Mouse (Mus musculus) gastrocnemius, postnatal 10 days (tissue): ENCODE results near the gene Spcs1. TPM values are rescaled to one million over a fixed set of nuclear protein-coding genes. Genes with fewer than 3 reads are reported as not detected.

Experiments
- DNase-seq: peaks from one replicate; pipeline ENCODE4 v3.0.0; 2021; ENCODE audit warnings: mixed read lengths
- long read RNA-seq, 2 experiments: library from polyadenylated mRNA; stranded (forward); transcript quantifications; one replicate each; pipeline ENCODE4 v2.0.0; 2021
- total RNA-seq, 2 experiments: library from RNA; stranded (reverse); gene quantifications; 2 replicates each; pipeline ENCODE4 v1.2.3; 2021

The Spcs1 gene
- total RNA-seq: 100 to 1,000 TPM; 155 to 161 TPM
- long read RNA-seq, experiment 1, transcript Spcs1-204 (4 exons, 949 nt): major isoform, 77 of 81 reads
- long read RNA-seq, experiment 1, partial matches to known transcripts: 0 of 81 reads
- long read RNA-seq, experiment 1, other reads (novel, unspliced or antisense): 0 of 81 reads
- long read RNA-seq, experiment 2, transcript Spcs1-204 (4 exons, 949 nt): major isoform, 80 of 80 reads
- long read RNA-seq, experiment 2, partial matches to known transcripts: 0 of 80 reads
- long read RNA-seq, experiment 2, other reads (novel, unspliced or antisense): 0 of 80 reads

DNA sequence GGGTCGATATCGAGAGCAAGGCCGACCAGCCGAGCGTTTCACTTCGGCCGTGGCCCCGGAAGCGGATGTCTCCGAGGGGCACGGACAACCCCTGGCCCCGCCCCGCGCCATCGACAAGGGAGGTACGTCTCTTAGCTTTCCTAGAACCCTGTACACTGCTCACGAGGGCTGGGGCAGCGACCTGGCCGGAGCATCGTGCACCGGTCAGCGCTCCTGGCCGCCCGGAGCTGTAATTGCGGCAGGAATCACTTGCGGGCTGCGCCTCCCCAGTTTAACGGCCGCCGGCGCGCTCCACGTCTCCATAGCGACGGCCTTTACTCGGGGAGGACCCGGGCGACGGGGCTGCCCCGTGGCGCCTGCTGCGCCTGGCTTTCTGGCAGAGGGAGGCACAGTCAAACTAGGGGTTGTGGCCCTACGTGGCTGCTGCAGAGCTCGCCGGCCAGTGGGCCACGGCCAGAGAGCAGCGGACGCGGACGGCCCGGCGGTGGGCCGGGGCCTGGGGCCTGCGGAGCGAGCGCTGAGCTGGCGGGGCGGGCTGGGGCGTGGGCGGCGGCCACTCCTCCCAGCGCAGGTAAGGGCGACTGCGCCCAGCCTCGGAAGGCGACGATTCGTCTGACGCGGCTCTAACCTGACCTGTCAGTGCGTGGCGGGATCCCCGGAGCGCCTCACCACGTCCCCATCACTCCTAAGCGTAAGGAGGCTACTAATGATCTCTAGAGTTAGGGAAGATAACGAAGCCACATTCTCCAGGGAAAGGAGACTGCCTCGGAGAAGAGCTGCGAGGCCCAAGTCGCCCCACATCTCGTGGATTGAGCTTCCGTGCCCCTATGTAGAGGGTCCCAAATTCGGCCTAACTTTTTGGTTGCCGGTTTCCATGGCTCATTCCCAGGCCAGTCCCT, at the start of gene Spcs1, which contains the start of gene Glt8d1:
TSS of gene Spcs1 (minus strand) at position 366 of the 899 bp plus-strand sequence.
TSS of gene Glt8d1 (plus strand) at position 94 of the 899 bp plus-strand sequence.
- peak; percentile 88 for DNase-seq

DNA sequence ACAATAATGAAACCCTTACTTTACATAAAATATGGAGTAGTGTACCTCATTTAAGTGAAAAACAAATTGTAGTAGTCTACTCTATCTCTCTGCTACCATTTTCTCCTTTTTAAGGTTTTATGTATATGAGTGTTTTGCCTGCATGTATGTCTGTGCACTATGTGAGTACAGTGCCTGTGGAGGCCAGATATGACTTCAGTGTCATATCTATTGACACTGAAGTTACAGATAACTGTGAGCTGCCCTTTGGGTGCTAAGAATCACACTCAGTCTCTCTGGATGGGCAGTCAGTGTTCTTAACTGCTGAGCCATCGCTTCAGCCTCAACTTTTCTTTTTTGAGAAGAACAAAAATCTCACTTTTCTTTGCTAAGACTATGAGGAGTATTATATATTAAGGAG, 44.3 kb upstream of the Spcs1 start:
- DNase-seq: no peak

DNA sequence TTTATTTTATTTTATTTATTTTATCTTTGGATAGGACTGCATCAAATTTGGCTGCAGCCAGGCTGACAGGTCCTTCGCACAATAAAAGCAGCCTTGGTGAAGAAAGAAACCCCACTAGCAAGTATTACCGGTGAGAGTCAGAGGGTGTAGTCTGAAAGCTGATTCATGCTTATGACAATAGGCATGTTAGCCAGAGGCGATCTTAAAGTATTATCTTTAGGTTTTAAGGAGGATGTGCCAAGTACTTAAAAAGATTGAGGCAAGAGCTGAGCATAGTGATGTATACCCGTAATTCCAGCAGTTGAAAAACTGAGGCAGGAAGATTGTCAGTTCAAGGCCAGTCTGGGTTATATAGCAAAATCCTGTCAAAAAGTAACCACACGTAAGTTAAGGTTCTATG, 43.8 kb upstream of the Spcs1 start:
- DNase-seq: no peak

DNA sequence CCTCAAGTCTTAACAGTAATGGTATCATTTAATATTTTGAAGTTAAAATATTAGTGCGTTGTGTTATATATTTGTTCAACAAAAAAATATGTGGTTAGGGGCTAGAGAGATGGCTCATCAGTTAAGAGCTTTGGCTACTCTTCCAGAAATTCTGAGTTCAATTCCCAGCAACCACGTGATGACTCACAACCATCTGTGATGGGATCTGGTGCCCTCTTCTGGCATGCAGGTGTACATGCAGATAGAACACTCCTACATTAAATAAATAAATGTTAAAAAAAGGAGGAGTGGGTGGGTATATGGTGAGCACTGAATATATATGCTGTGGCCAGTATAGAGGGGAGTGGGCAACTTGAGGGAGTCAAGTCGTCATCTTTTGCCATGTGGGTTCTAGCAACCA, 24.3 kb upstream of the Spcs1 start:
- DNase-seq: no peak

DNA sequence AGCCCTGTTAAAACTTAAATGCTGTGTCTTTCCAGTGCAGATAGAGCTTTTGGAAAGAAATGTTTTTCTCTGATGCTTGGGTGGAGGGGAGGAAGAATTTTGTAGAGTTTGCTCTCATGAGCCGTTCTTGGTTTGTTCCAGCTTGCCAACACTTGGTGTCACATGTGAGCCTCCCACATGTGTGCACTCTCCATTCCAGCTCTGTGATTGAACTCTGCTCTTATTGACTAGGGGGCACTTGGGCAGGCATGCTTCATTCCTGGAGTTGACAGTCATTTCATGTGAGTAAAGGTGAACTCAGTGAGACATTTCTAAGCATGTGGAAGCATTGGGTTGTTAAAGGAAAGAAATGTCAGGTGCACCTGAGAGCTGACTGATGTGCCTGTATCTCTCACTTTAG, 21.1 kb upstream of the Spcs1 start:
- DNase-seq: no peak

DNA sequence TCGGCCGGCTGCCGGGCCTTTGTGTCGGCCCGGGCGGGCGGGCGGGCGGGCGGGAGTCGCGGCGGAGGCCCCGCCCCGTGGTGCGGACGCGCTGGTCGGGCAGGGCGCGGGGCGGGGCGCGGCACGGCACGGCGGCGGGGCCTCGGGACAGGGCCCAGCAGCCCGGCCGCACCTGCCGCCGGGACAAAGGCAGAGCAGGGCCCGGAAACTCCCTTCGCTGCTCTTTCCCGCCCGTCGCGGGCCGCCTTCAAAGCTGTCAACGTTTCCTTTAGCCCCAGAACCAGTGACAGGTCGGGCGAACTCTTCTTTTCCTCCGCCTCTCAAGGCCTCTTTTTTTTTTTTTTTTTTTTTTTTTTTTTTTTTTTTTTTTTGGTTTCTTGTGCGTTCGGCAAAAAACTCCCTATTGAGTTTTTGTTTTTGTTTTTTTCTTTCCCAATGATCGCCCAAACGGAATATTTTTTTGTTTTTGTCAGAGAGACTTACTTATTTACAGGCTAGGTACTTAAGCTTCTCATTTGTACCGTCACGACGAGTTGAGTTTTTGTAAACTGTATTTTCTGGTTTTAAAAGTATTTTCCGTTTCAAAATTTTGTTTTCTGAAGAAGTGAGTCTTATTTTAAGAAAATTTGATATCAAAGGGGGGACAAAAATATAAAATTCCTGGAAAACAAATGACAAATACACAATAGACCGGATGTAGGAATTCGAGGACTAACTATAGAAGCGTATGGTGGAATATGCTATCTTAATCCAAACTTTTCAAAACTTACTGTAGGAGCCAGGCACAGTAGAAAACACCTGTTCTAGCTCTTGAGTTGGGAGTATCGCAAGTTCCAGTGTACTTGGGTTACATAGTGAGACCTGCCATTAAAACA, 18.1 kb upstream of the Spcs1 start:
- DNase-seq: peak; percentile 82

DNA sequence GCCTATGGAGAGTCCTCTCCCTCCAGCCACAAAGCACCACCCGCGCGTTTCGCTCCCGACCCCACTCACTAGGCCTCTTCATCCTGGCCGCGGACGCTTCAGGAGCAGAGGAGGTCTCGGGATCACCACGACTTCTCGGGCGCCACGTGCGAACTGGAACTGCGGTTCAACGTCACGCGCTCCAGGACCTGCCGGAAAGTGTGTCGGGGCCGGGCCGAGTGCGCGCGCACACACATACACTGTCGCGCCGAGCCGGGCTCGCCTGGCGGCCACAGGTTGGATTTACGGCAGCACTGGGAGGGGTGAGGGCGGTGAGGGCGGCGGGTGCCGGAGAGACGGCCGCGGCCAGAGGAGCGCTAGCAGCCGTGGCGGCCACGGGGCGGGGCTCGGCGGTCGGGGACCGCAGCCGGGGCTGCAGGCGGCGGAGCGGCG, 17.4 kb upstream of the Spcs1 start, which contains the start of the genes Pbrm1 and Gnl3:
TSS of gene Pbrm1 (plus strand) at position 279 of the 432 bp plus-strand sequence.
TSS of gene Gnl3 (minus strand) at position 293 of the 432 bp plus-strand sequence.
- peak; percentile 97 for DNase-seq

DNA sequence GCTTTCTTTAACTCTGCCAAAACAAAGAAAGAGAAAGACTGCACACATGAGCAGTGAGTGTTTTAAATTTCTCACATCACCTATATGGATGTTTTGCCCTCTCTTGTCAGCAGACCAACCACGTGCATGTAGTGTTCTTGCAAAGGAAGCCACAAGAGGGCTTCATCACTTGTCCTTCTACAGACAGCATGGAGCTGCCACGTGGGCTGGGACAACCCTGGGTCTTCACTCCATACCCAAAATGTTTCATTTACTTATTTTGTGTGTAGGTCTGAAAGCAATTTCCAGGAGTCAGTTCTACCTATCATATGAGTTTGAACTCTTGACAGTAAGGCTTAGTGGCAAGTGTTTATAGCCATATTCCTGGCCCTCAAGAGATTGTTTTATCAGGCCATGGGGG, 16.4 kb upstream of the Spcs1 start:
- no peak for DNase-seq

DNA sequence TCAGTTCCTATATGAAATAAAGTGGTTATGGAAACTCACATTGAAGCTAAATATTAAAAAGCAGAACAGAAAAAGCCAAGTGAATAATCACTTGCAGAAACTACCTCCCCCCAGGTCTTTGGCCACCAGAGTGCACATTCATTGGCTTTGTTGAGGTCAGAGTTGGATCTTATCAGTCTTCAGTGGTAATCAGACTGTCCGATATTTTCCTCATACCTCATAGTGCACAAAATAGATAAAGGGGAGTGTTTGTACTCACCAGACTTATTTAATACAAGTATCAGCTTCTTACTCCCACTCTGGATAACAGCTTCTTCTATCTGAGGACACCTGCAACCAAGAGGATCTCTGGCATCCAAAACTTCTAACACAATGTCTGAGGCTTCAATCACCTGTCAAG, 14.6 kb upstream of the Spcs1 start:
- DNase-seq: no peak

DNA sequence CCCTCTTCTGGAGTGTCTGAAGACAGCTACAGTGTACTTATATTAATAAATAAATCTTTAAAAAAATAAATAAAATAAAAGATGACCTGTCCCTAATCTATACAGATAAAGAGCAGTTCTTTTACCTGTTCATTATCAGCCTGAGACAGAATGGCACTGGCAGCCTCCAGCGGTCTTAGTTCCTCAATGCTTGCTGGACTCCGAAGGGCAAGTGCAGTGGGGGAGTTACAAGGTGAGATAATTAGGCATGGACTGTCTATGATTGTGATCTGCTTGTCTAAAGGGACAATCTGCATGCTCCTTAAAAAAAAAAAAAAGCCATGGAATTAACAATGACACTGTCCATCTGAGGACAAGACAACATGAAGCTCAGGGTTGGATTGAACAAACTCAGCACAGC, 12.5 kb upstream of the Spcs1 start:
- DNase-seq: no peak

DNA sequence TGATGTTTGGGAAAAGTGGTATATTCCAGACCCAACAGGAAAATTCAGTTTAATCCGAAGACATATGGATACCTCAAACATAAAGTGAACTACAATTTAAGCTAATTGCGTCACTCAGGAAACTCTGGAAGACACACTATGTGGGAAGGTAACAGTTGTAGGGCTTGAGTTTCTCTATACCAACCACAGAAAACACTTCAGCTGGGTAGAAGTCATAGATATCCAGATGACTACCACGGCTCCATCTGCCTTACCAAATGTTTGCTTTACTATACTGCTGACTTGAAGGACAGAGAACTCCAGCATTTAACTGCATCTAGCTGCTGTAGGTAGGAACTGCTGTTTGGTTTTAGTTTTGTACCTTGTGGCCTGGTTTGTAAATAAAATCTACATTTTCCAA, 10.1 kb upstream of the Spcs1 start:
- DNase-seq: no peak

DNA sequence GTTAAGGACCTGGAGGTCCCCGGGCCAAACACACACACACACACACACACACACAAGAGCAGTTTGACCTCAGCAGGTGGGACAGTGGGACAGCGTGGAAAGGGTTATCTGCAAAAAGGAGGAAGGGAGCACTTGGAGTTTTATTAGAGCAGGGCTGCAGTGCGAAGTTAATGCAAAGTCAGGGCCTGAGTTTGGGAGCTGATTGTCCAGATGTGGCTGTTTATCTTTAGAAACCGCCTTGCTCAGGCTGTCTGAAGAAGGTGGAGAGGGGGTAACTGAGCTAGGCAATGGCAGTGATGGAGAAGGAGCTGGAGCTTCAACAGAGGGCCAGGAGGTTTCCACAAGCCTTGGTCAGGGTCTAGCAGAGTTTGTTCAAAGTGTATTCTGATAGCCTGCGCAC, 5.3 kb upstream of the Spcs1 start:
- DNase-seq: no peak

DNA sequence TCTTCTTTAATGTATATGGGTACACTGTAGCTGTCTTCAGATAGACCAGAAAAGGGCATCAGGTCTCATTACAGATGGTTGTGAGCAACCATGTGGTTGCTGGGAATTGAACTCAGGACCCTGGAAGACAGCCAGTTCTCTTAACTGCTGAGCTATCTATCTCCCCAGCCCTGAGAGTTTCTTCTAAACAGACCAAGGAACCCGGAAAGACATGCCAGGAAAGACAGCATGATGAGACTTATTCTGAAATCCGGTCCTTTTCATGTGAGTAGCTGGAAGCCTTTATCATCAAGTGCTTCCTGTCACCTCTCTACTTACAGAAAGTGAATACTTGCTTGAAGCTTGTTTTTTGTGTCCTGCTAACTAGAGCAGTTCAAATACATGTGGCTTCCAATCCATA, 3.1 kb upstream of the Spcs1 start:
- no peak for DNase-seq

DNA sequence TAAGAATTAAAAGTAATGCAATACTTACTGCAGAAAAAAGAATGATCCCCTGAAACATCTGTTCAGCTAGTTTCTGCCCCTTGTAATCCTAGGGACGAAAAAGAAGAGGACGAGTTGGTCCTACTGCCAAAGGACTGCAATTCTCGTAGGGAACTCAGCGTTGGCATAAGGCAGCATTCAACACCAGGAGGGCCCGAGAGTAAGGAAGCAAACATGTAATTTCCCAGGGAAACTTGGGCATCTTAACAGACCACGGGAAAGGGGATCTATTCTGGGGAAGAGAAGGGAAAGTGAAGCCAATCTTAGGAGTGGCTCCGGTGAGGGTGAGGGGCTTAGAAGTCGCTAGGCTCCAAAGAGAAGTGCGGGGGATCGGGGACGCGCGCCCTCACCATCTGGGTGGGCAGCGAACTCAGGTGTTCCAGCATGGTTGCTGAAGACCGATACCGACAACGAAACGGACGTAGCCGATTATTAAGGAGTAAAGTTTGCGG, 611 bp downstream of the Spcs1 start:
- no peak for DNase-seq

DNA sequence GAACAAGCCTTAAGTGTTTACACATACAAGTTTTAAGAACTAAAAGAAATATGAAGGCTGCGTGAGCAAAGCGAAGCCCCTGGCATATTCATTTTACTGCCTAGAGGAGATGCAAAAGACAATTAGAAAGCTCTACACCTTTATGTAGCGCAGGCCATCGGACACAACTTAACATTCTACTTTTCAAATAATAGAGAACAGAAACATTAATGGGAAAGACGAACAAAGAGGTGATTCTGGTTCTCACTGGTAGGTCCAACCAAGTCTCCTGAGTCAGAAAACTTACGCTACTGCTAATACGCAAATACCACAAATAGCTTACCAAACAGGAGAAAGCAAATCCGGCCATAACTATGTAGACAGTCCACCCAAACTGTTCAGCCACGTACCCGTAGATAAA, 1.1 kb downstream of the Spcs1 start:
- DNase-seq: no peak

DNA sequence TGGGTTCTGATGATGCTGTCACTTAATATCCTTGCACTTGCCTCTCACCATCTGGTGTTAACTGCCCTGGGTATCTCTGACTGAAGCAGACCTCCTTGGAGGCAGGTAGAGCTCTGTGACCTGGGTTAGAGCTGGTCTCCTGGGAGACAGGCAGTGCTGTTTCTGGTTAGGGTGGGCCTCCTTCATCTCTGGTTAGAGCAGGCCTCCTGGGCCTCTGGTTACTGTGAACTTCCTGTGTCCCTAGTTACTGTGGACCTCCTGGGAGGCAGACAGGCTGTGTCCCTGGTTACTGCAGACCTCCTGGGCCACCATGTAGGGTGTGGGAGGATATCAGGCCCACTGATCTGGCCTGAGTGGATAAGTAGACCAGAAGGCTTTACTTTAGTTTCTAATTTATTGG, 5.1 kb downstream of the Spcs1 start:
- DNase-seq: no peak

DNA sequence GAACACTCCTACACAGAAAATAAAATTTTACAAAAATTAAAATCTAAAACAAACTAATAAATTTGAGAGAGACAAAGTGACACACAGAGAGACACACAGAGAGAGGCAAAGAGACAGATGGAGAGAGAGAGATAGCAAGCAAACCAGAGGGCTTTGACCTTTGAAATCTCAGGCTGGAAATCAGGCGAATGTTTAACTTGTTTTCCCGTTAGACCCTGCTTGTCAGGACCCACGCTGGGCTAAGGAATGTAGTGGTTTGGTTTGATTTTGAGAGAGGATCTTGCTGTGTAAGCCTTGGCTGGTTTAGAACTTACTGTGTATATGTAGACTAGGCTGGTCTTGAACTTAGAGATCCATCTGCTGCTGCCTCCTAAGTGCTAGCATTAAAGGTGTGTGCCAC, 25.2 kb downstream of the Spcs1 start:
- no peak for DNase-seq

DNA sequence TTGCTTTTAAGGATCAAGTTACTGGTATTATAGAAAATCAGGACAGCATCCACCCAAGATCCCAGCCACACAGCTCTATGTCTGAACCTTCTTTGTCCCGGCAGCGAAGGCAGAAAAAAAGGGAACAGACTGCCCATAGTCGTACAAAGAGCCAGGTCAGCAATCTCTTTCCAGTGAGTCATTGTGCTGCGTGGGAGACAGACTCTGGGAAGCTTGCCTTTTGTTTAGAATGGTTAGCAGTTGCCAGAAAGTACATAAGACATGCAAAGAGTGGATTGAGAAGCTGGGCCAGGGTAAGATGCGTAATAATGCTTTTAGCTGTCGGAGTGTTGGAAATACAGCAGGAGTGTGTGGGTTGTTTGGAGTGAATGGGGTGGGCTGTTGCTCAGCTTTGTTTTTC, 27.3 kb downstream of the Spcs1 start:
- DNase-seq: no peak

DNA sequence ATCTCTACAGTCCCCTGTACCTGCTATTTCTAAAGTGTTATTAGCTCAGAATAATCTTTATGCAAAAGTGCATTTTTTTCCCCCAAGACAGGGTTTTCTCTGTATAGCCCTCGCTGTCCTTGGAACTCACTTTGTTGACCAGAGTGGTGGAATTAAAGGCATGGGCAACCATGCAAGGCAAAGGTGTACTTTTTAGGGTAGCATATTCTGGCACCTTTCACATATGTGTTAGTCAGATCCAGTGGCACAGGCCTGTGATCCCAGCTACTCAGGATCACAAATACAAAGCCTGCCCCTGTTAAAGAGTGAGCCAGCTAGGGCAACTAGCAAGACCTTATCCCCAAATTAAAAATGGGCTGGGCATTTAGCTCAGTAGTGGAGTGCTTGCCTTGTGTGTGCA, 41.1 kb downstream of the Spcs1 start:
- DNase-seq: no peak

DNA sequence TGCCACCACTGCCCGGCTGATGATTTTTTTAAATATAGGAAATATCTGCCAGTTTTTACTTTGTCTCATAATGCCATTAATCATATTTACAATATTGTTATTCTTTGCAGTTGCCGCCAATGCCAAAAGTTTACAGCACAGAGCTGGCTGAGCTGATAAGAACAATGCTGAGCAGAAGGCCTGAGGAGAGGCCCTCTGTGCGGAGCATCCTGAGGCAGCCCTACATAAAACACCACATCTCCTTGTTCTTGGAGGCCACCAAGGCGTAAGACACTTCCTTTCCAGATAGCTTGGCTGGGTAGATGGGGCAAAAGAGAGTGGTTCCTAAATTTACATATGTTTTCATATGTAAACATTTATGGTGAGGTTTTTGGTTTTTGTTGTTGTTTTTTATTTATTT, 42.4 kb downstream of the Spcs1 start:
- DNase-seq: no peak

DNA sequence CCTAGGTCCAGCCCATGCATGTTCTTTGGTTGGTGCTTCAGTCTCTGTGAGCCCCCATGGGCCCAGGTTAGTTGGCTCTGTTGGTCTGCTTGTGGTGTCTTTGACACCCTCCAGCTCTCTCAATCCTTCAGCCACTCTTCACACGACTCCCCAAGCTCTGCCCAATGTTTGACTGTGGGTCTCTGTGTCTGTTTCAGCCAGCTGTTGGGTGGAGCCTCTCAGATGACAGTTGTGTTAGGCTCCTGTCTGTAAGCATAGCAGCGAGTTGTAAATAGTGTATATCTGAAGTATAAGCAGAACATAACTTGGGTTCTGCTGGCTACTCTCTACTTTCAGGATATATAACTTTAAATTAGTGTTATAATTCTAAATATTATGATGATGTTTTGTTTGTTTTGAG, 43.0 kb downstream of the Spcs1 start:
- no peak for DNase-seq

DNA sequence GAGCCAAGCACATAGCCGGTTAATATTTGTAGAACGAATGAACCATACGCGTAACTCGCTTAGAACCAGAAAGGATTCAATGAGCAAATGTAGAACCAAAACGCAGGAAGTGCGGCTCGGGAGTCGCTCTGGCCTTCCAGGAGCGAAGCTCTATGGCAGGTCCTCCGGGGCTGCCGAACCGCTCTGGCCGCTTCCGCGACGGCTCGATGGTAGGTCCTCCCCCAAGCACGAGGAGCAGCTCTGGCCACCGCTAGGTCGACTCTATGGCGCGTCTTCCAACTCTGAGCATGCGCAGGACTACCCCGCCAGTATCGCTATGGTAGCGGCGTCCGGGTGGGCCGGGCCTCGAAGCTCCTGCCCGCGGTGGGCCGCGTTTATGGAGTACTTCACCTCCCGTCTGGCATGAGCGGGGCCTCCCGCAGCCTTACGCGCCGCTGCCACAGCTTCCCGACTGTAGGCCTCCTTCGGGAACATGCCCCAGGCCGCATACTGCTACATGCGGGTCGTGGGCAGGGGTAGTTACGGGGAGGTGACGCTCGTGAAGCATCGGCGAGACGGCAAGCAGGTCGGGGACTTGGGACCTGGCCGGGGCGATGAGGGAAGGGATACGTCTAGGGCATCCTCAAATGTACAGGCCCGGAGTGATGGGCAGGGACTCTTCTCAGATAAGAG, 50.2 kb downstream of the Spcs1 start, which contains the start of gene Nek4:
TSS of gene Nek4 (plus strand) at position 224 of the 672 bp plus-strand sequence.
- DNase-seq: peak; percentile 91
